Mouse (Mus musculus) cerebellum, postnatal 4 days (tissue): ENCODE results near the gene Ctdspl.
A peak's percentile ranks its signal among the peaks of the same experiment; 100 is the strongest.

Experiments
- DNase-seq, 2 experiments: peaks; one replicate each; pipeline ENCODE4 v3.0.0; 2022; ENCODE audit warnings: low spot score in 2 of 2, mixed read lengths in 1 of 2

The Ctdspl gene

GRCm38 (mm10) chr9:119028226-119029195, 102.3 kb downstream of the Ctdspl start:
- DNase-seq = no peak

- peak; percentile 55 to 69 for DNase-seq
Measured at GRCm38 (mm10) chr9:119029568-119029967, 103.3 kb downstream of the Ctdspl start.

GRCm38 (mm10) chr9:119031038-119031437, 104.8 kb downstream of the Ctdspl start:
- DNase-seq = no peak

GRCm38 (mm10) chr9:119031772-119032171, 105.5 kb downstream of the Ctdspl start:
- DNase-seq = no peak

GRCm38 (mm10) chr9:119032538-119032937, 106.3 kb downstream of the Ctdspl start:
- DNase-seq = no peak

GRCm38 (mm10) chr9:119033111-119033921, 107.1 kb downstream of the Ctdspl start:
- no peak for DNase-seq

- no peak for DNase-seq
Measured at GRCm38 (mm10) chr9:119034069-119034468, 107.8 kb downstream of the Ctdspl start.

GRCm38 (mm10) chr9:119034676-119035665, 108.7 kb downstream of the Ctdspl start:
- DNase-seq = no peak

GRCm38 (mm10) chr9:119035836-119036235, 109.6 kb downstream of the Ctdspl start:
- no peak for DNase-seq

- no peak for DNase-seq
Measured at GRCm38 (mm10) chr9:119037076-119037730, 111.0 kb downstream of the Ctdspl start.

GRCm38 (mm10) chr9:119038574-119038973, 112.3 kb downstream of the Ctdspl start:
- no peak for DNase-seq

GRCm38 (mm10) chr9:119040101-119040775, 114.0 kb downstream of the Ctdspl start:
- DNase-seq = no peak

GRCm38 (mm10) chr9:119048182-119048903, 122.1 kb downstream of the Ctdspl start:
- DNase-seq = no peak

- DNase-seq = no peak
Measured at GRCm38 (mm10) chr9:119051158-119051557, 124.9 kb downstream of the Ctdspl start.

- no peak for DNase-seq
Measured at GRCm38 (mm10) chr9:119052154-119052944, 126.1 kb downstream of the Ctdspl start, which contains the start of gene Vill. Gene Vill (plus strand): TSS chr9:119052778.

GRCm38 (mm10) chr9:119053964-119054576, 127.8 kb downstream of the Ctdspl start:
- DNase-seq = no peak

- no peak for DNase-seq
Measured at GRCm38 (mm10) chr9:119055336-119055735, 129.1 kb downstream of the Ctdspl start.

GRCm38 (mm10) chr9:119058245-119058644, 132.0 kb downstream of the Ctdspl start:
- no peak for DNase-seq
